Mouse (Mus musculus): ENCODE measurements around the gene Doc2g.

Doc2g gene

DNA sequence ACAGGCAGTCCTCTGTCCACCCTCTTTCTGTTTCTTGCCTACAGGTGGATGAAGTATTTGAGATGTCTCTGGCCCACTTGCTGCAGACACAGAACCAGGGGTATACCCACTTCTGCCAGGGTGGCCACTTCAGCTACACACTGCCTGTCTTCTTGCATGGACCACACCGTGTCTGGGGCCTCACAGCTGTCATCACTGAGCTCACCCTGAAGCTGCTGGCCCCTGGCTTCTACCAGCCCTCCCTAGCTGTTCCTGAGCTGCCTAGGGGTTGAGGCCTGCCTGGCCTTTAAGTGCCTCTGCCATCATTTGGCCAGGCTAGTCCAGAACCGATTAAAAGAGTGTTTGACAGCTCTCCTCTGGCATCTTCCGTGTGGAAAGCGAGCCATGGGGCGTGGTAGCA lies 1.4 kb upstream of the Doc2g start:
- TF ChIP-seq GATA4 (IDR thresholded peaks at IDR 0.05; ENCODE audit: insufficient replicate concordance, low read length) = no peak

DNA sequence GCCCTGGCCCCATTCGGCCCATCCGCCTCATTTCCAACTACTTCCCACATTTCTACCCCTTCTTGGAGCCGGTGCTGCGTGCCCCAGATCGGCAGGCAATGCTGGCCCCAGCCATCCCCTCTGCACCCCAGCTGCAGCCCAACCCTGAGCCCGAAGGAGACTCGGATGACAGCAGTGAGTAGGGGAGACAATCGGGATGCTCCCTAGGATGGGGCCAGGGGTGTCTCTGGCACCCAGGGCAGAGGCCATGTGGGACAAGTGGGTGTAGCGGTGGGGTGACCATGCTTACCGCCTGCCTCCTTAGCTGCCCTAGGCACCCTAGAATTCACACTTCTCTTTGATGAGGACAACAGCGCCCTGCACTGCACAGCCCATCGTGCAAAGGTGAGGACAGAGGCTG lies 528 bp downstream of the Doc2g start:
- TF ChIP-seq GATA4 (IDR thresholded peaks at IDR 0.05; ENCODE audit: insufficient replicate concordance, low read length) = no peak

DNA sequence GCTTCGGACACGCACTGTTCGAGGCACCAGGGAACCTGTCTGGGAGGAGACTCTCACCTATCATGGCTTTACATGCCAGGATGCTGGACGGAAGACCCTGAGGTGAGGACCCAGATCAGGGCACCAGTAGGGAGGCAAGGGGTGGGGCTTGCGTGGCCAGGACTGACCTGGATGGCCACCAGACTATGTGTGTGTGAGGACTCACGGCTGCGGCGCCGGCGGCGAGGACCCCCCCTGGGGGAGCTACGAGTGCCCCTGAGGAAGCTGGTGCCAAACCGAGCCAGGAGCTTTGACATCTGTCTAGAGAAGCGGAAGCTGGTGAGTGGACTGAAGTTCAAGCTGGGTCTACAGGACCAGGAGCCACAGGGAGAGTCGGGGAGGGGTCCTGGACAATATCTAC lies 1.2 kb downstream of the Doc2g start:
- TF ChIP-seq GATA4 (IDR thresholded peaks at IDR 0.05; ENCODE audit: insufficient replicate concordance, low read length) = no peak

DNA sequence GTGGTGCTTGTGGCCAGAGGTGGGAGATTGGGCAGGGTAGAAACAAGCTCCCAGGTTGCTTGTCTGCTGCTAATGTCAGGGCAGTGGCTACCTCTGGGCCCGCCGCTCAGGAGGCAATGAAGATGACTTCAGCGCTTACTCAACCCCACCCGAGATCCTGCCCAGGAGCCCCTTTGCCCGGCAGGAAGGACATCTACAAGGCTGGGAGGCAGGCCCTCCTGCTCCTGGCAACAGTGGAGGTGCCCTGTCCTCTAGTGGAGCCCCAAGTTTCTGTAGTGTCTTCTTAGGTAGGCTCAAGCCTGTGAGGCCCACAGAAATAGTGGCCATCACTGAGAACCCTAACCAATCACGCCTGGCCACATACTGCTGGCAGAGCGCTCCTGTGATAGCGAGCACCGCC lies 2.0 kb downstream of the Doc2g start:
- no peak for TF ChIP-seq GATA4 (IDR thresholded peaks at IDR 0.05; ENCODE audit: insufficient replicate concordance, low read length)

DNA sequence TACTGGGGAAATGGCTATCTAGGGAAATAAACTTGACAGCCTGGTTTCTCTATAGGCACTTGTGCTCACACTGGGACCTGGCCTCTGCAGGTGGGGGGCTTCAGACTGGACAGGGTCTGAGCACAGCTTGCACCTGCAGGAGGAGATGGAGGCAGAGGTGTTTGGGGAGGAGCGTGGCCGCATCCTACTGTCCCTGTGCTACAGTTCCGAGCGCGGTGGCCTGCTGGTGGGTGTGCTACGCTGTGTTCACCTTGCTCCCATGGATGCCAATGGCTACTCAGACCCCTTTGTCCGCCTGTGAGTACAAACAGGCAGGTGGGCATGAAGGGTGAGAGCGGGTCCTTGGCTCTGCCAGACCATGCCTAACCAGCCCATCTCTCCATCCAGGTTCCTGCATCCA lies 2.9 kb downstream of the Doc2g start:
- no peak for TF ChIP-seq GATA4 (IDR thresholded peaks at IDR 0.05; ENCODE audit: insufficient replicate concordance, low read length)

DNA sequence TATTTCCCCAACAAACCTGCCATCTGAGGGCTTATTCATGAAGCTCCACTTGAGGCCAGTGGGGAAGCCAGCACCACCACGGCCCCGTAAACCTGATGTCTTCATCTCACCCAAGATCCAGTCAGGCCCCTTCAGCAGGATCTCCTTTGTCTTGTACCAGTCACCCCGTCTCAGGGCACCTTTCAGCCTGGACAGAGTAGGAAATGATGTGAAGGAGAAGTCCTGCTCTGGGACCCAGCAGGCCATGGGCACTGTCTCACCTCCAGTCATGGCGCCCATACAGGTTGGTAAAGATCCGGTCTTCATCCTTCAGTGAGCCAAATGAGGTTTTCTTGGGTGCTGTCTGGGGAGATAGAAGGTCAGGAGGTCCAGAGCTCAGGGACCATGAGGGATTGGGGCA lies 8.0 kb downstream of the Doc2g start:
- TF ChIP-seq GATA4 (IDR thresholded peaks at IDR 0.05; ENCODE audit: insufficient replicate concordance, low read length) = no peak

DNA sequence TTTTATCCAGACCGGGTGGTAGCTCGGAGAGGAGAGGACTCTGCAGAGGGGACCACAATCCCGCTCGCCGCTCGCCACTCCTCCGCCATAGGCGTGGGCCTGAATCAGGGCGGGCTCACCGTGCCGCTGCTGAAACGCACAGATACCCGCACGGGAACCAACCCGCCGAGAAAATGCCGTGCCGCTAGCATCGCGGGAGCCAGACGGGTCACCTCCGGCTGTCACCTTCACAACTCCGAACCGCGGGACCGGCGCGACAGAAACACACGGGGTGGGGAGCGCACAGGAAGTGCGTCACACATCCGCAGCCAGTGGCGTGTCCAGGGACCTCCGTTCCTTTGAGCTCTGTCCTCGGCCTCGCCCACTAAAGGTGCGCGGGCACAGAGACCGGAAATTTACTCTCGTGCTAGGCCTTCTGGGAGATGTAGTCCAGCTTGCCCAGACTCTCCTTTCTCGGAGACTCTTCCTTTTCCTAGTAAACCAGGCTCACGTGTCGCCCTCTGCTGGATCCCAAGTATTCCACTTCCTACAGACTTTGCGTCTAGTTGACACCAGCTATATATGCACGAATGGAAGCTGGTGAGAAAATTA lies 9.4 kb downstream of the Doc2g start, which contains the start of gene Ndufv1:
Ndufv1 (minus strand) TSS at position 375 of the 591 bp plus-strand sequence.
- no peak; the same call in 1 of the 2 replicates for TF ChIP-seq GATA4 (IDR thresholded peaks at IDR 0.05; ENCODE audit: insufficient replicate concordance, low read length)

DNA sequence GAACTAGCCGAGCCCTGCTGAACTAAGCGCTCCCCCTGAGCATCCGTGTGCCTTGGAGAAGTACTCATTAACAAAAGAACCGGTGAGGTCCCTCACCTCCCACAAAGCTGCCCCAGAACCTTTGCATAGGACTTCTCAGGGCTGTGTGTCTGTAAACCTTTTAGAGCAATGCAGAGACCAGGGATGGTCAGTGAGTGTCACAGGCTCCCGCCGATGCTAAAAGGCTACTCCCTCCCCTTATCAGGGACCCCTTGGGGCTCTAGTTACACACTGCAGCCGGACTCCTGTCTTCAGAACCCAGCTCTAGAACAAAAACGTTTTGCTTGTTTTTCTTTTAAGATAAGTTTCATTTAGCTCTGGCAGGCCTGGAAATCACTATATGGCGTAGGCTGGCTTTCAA lies 10.0 kb downstream of the Doc2g start:
- TF ChIP-seq GATA4 (IDR thresholded peaks at IDR 0.05; ENCODE audit: insufficient replicate concordance, low read length) = no peak

DNA sequence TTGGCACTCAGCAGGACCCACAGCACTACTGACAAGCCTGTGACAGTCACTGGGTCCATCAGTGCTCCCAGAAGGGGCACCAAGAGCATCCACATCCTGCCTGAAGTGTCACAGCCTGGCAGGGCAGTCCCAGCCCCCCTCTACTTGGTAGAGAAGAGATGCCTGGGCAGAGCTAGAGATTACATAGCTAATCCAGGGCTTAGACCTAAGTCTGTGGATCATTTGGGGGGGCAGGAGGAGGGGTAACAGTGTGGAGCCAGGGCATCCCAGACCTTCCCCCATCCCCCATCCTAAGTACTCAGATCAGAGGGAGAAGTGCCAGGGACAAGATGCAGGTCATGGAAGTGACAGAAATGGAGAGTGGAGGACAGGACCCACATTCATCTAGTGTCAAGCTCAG lies 11.7 kb downstream of the Doc2g start:
- TF ChIP-seq GATA4 (IDR thresholded peaks at IDR 0.05; ENCODE audit: insufficient replicate concordance, low read length) = no peak

DNA sequence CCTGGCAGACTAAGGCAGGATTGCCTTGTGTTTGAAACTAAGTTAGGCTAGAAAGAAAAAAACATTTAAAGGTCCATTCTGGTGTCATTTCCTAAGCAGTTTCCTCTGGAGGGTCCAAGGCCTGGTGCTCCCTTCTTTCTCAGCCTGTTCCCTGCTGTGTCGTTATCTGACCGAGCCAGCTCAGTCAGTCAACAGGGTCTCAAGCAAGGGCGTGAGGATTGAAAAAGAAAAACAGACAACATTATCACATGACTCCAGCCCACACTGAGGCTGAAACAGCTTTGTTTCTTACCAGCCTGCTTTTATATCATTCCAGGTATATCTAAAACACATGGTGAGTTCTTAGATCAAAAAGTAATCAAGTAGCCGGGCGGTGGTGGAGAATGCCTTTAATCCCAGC lies 12.5 kb downstream of the Doc2g start:
- TF ChIP-seq GATA4 (IDR thresholded peaks at IDR 0.05; ENCODE audit: insufficient replicate concordance, low read length) = no peak

DNA sequence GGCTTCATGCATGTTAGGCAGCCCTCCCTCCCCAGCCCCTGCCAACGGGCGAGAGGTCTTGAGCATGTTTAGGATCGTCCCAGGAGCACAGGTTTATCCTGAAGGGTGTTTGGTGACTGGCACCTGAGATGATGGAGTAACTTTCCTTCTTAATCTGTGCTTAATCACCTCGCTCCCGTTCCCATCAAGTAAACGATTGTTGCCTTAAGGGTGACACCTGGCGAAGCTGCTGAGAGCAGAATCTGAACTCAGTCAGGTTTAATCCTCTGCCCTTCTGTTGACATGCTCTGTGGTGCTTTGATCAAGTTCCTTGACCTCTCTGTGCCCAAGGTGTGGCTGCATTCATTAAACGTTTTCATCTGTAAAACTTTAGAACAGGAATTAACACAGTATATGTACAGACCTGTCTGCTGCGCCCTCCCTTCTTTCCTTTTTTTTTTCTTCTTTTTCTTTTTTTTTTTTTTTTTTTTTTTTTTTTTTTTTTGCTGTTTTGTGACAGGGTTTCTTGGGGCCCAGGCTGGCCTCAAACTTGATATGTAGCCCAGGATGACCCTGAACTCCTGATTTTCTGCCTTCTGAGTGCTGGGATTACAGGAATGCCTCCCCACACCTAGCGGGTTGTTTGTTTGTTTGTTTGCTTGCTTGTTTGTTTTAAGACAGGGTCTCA lies 14.9 kb downstream of the Doc2g start:
- no peak for TF ChIP-seq GATA4 (IDR thresholded peaks at IDR 0.05; ENCODE audit: insufficient replicate concordance, low read length)

DNA sequence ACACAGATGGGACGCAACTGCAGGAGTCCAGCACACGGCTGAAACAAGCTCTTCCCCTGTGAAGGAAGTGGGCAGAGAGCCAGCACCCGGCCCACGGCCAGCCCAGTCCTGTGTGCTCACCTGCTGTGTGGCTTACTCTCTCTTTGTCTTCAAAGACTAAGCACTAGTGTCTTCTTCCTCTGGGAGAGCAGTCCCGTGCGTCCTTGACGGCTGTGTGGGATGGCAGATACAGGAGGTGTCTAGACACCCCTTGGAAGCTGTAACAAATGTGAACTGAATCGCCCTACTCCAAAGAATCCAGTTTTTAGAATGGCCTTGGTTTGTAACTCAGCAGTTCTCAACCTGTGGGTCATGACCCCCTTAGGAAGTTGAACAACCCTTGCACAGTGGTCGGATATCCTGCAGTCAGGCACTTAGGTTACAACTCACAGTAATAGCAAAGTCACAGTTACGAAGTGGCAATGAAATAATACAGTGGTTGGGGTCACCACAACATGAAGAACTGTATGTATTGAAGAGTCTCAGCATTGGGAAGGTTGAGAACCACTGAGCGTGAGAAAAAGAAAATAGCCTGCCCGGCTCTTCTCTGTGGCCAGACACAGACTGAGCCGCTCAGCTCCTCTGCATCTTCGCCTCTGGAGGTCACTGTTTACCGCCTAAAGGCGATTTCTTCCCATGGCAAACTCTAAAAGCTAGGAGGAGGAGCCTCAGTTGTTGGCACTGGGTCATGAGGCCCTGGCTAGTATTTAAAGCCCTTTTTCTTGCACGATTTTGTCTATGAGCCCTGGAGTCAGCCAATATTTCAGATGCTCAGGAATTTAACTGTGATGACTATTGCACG lies 15.8 kb downstream of the Doc2g start:
- TF ChIP-seq GATA4 (IDR thresholded peaks at IDR 0.05; ENCODE audit: insufficient replicate concordance, low read length) = no peak

DNA sequence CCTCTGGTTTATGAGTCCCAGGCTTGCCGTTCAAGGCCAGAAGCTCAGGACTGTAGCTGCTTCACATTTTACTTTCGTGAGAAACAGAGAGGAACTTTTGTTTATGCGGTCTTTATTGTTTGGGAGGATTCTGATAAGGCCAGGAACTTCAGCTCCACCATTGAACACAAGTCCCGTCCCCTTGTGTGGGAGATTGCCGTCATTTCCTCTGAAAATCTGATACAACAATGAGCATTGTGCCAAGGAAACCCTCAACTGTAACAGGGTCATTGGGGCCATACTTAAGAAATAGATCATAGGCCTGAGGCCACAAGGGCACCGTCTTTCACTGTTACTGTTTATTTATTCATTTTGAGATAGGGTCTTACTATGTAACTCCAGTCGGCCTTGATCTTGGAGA lies 20.1 kb downstream of the Doc2g start:
- TF ChIP-seq GATA4 (IDR thresholded peaks at IDR 0.05; ENCODE audit: insufficient replicate concordance, low read length) = no peak

DNA sequence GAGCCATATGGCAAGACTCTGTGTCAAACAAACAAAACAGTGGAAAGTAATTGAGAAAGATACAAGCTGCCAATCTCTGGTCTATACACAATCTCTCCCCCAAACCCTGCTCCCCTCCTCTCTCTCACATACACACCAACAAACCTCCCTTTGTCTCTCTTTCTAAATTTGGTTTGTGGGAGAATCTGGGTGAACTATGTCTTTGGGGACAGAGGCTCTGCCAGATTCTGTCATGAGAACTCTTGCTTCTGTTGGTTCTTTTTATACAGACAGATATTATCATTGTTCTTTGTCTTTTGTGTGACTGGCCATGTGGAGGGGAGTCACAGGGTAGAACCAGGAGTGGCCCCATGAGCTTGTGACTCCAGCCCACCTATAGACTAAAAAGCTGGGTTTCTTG lies 24.5 kb downstream of the Doc2g start:
- no peak for TF ChIP-seq GATA4 (IDR thresholded peaks at IDR 0.05; ENCODE audit: insufficient replicate concordance, low read length)

DNA sequence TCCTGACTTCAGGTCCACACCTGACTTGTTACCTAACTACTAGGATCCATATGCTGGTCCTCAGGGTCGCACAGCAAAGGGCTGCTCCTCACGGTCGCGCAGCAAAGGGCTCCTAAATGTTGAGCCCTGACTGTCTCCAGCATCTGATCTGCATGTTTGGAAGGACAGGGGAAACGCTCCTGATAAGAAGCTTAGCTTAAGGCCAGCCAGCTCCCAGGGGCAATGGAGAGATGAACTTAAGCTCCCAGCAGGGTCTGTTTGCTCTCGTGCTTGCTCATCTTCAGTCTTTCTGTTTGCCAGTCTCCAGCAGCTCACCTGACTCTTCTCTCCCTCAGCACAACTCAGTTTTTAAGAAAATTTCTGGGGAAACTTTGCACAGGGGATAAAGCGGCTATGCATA lies 29.6 kb downstream of the Doc2g start:
- TF ChIP-seq GATA4 (IDR thresholded peaks at IDR 0.05; ENCODE audit: insufficient replicate concordance, low read length) = no peak

DNA sequence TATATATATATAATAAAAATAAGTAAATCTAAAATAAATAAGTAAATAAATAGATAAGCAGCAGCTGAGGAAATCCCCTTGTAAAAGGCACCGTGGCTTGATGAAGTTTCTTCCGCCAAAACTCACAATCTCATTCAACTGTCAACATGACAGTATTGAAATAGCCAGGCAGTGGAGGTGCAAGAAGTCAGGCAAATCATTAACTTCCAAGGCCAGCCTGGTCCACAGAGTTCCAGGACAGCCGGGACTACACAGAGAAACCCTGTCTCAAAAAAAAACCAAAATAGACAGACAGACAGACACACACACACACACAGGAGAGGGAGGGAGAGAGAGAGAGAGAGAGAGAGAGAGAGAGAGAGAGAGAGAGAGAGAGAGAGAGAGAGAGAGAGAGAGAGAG lies 30.2 kb downstream of the Doc2g start:
- no peak for TF ChIP-seq GATA4 (IDR thresholded peaks at IDR 0.05; ENCODE audit: insufficient replicate concordance, low read length)
